ENCODE assay signal across 28 mouse cellular contexts in genomic region chr9:123274674-123275073, GRCm38 (mm10). TPM values are rescaled to one million over a fixed set of nuclear protein-coding genes. Genes with fewer than 3 reads are reported as not detected.
DNase-seq lines count a peak whose midpoint lies in the region; ATAC-seq and TF ChIP-seq lines count a peak whose summit lies in the region.
"Had no signal": no experiment of that assay in that cellular context is flagged by ENCODE, and none has a peak within 500 bp of the region (broad histone marks: within the 10 kb centered on the region; RNA-seq: fewer than 3 reads in every experiment).

No protein-coding gene starts in this region.

- TF ChIP-seq RAD21 in MEL (IDR thresholded peaks at IDR 0.05; ENCODE audit: low read depth, low read length), result no peak

- TF ChIP-seq POLR2A in MEL (IDR thresholded peaks at IDR 0.05; ENCODE audit: control insufficient read depth in 1 of 2, insufficient read depth in 1 of 2, low read depth in 1 of 2, low read length in 2 of 2, poor library complexity in 1 of 2), result no peak

- no peaks in the 10 kb centered on the region for H3K36me3 ChIP-seq in liver, embryonic 11.5 days (ENCODE audit: control insufficient read depth, insufficient read depth, low read length)
- peaks cover 0 to 65% of the 10 kb centered on the region in 2 experiments; a peak in 2 of 4 replicates for H3K36me3 ChIP-seq in MEL (ENCODE audit: control insufficient read depth in 1 of 2, insufficient read depth in 2 of 2, low read length in 2 of 2)
- no peaks in the 10 kb centered on the region for H3K36me3 ChIP-seq in forebrain, embryonic 11.5 days (ENCODE audit: control insufficient read depth, insufficient read depth, low read length)
- H3K36me3 ChIP-seq: forebrain, embryonic 10.5 days; heart, embryonic 10.5 days; heart, embryonic 13.5 days had no signal

- no peaks in the 10 kb centered on the region for H3K79me2 ChIP-seq in MEL (ENCODE audit: control insufficient read depth, insufficient read depth, low read length, poor library complexity)

- H3K27me3 ChIP-seq in liver, embryonic 11.5 days (replicated peaks; ENCODE audit: control insufficient read depth, insufficient read depth, low read length), result no peaks in the 10 kb centered on the region
- no peaks in the 10 kb centered on the region for H3K27me3 ChIP-seq in MEL (ENCODE audit: control insufficient read depth in 1 of 2, insufficient read depth in 2 of 2, low read length in 2 of 2)
- H3K27me3 ChIP-seq in forebrain, embryonic 11.5 days (ENCODE audit: control insufficient read depth, insufficient read depth, low read length), result no peaks in the 10 kb centered on the region
- H3K27me3 ChIP-seq: heart, embryonic 13.5 days had no signal

- H3K9ac ChIP-seq in liver, embryonic 11.5 days (ENCODE audit: low read depth, low read length), result no peak overlapping the region
- no peak overlapping the region for H3K9ac ChIP-seq in MEL (ENCODE audit: control insufficient read depth, low read depth, low read length, poor library complexity, severe bottlenecking)
- no peak overlapping the region for H3K9ac ChIP-seq in forebrain, embryonic 11.5 days (ENCODE audit: low read length)
- H3K9ac ChIP-seq: forebrain, postnatal 0 days; heart, embryonic 13.5 days; hindbrain, embryonic 14.5 days had no signal

- TF ChIP-seq EP300 in MEL (IDR thresholded peaks at IDR 0.05; ENCODE audit: low read depth in 1 of 2, low read length in 2 of 2), result no peak

- H3K4me2 ChIP-seq in liver, embryonic 11.5 days, result no peak overlapping the region
- no peak overlapping the region for H3K4me2 ChIP-seq in forebrain, embryonic 11.5 days (ENCODE audit: low read depth, low read length, severe bottlenecking)
- H3K4me2 ChIP-seq: heart, embryonic 13.5 days; hindbrain, embryonic 14.5 days had no signal

- peaks cover 7% of the 10 kb centered on the region; the same call in 1 of the 2 replicates for H3K4me1 ChIP-seq in liver, embryonic 11.5 days (replicated peaks; ENCODE audit: control insufficient read depth, insufficient read depth, low read length)
- H3K4me1 ChIP-seq in MEL (ENCODE audit: control insufficient read depth in 1 of 2, insufficient read depth in 2 of 2, low read length in 2 of 2), result peaks cover 20 to 59% of the 10 kb centered on the region in 2 experiments
- no peaks in the 10 kb centered on the region for H3K4me1 ChIP-seq in forebrain, embryonic 11.5 days (replicated peaks; ENCODE audit: control insufficient read depth, insufficient read depth, low read length)
- H3K4me1 ChIP-seq: forebrain, embryonic 10.5 days; heart, embryonic 13.5 days had no signal

- 29% methylated on average over 5 of the region's 5 CpGs for WGBS in liver, embryonic 11.5 days
- 83% methylated on average over 5 of the region's 5 CpGs for WGBS in forebrain, embryonic 11.5 days

- 0 out of 2 replicates have a peak, but pooled peaks have one; percentile 44 for ATAC-seq in liver, embryonic 11.5 days (replicated peaks; ENCODE audit: low FRiP score)
- 0 out of 2 replicates have a peak, but pooled peaks have one; percentile 8 for ATAC-seq in common myeloid progenitor, adult 5-6 weeks (replicated peaks; ENCODE audit: low read depth, poor library complexity, severe bottlenecking)
- no peak for ATAC-seq in forebrain, embryonic 11.5 days (replicated peaks; ENCODE audit: low FRiP score)
- ATAC-seq: activated CD4-positive, CD25-positive, alpha-beta regulatory T cell, adult 4 months; CD4-positive, CD25-positive, alpha-beta regulatory T cell, adult 4 months; forebrain, embryonic 14.5 days; forebrain, postnatal 0 days; hindbrain, postnatal 0 days had no signal

- no peak overlapping the region for H3K4me3 ChIP-seq in liver, embryonic 11.5 days (ENCODE audit: low read depth, low read length)
- H3K4me3 ChIP-seq in MEL (ENCODE audit: control insufficient read depth in 1 of 2, insufficient read depth in 1 of 2, low read depth in 2 of 2, low read length in 2 of 2), result no peak overlapping the region
- no peak overlapping the region for H3K4me3 ChIP-seq in forebrain, embryonic 11.5 days (ENCODE audit: low read depth, low read length)
- H3K4me3 ChIP-seq: forebrain, embryonic 10.5 days; gastrocnemius, adult 2 months; heart, embryonic 10.5 days; heart, embryonic 13.5 days had no signal

- no peaks in the 10 kb centered on the region for H3K9me3 ChIP-seq in liver, embryonic 11.5 days (ENCODE audit: control insufficient read depth, low read length)
- H3K9me3 ChIP-seq in MEL (replicated peaks; ENCODE audit: insufficient read depth, low read length), result no peaks in the 10 kb centered on the region
- H3K9me3 ChIP-seq in forebrain, embryonic 11.5 days (ENCODE audit: control insufficient read depth, low read length), result no peaks in the 10 kb centered on the region
- H3K9me3 ChIP-seq: forebrain, embryonic 10.5 days; heart, embryonic 10.5 days; heart, embryonic 13.5 days had no signal

- no peak for TF ChIP-seq CTCF in MEL (IDR thresholded peaks at IDR 0.05 in 2 of 3, conservative IDR thresholded peaks at IDR 0.05 in 1 of 3; ENCODE audit: control insufficient read depth in 1 of 3, insufficient read depth in 1 of 3, low read depth in 2 of 3, low read length in 3 of 3, poor library complexity in 1 of 3, severe bottlenecking in 1 of 3)

- DNase-seq in liver, embryonic 11.5 days (ENCODE audit: low spot score), result no peak
- DNase-seq in liver (no peak), MEL (ENCODE audit: low read depth, low spot score) (no peak)
- DNase-seq in forebrain, embryonic 11.5 days (ENCODE audit: low spot score), result no peak
- no peak for DNase-seq in kidney, adult 11 months
- DNase-seq: adrenal gland, adult 8-10 months; adrenal gland, postnatal 25 days; cerebellum, adult 11-12 months; cerebellum, adult 8-10 months; cerebellum, postnatal 10 days; cerebellum, postnatal 36 days; forebrain, postnatal 0 days; gastrocnemius, adult 2 months; gastrocnemius, postnatal 14 days; heart, adult 18-20 months; heart, postnatal 14 days; heart, postnatal 4 days had no signal

- no peak overlapping the region for H3K27ac ChIP-seq in liver, embryonic 11.5 days (ENCODE audit: low read depth, low read length)
- H3K27ac ChIP-seq in MEL (ENCODE audit: control insufficient read depth, low read depth, low read length), result peak overlapping the region; percentile 56; the same call in 1 of the 2 replicates
- H3K27ac ChIP-seq in forebrain, embryonic 11.5 days (ENCODE audit: low read depth, low read length), result no peak overlapping the region
- H3K27ac ChIP-seq: forebrain, embryonic 10.5 days; gastrocnemius, adult 2 months; heart, embryonic 10.5 days; heart, embryonic 13.5 days; hindbrain, embryonic 14.5 days; hindbrain, postnatal 0 days had no signal

TF ChIP-seq in MEL, 35 proteins besides CTCF, POLR2A, EP300 and RAD21:
- no peak for TF ChIP-seq JUND (IDR thresholded peaks at IDR 0.05; ENCODE audit: low read depth, low read length)
- TF ChIP-seq GABPA (IDR thresholded peaks at IDR 0.05; ENCODE audit: low read depth, low read length), result no peak
- TF ChIP-seq TAL1 (IDR thresholded peaks at IDR 0.05; ENCODE audit: low read length), result no peak

RNA-seq across cellular contexts. Expression of gene Tmem158, which starts 14.1 kb away (rescaled TPM):
- 7.2 and 9.8 TPM in 2 replicates for polyA plus RNA-seq in liver, embryonic 11.5 days (2014; fragmentation: Nextera tagmentation; extraction: Ambion mirVana)
- total RNA-seq in MEL (2012; rRNA removed), result 5.0 and 5.1 TPM in 2 replicates
- polyA plus RNA-seq in MEL (2012; ENCODE audit: insufficient read depth in 1 of 2, insufficient read length in 2 of 2, low read depth in 1 of 2, low replicate concordance in 2 of 2, missing spikeins in 1 of 2), result 10 to 100 TPM in 1 of 2 experiments, not detected in 1; 10.1 TPM
- total RNA-seq in common myeloid progenitor, adult 5-6 weeks (2017), result 1.6 and 1.8 TPM in 2 replicates
- 4.8 and 6.4 TPM in 2 replicates for polyA plus RNA-seq in forebrain, embryonic 11.5 days (2014; fragmentation: Nextera tagmentation; extraction: Ambion mirVana)

RNA-seq across cellular contexts. Expression of gene Cdcp1, which starts 58.8 kb away (rescaled TPM):
- polyA plus RNA-seq in liver, embryonic 11.5 days (2014; fragmentation: Nextera tagmentation; extraction: Ambion mirVana), result 0.59 and 0.83 TPM in 2 replicates
- not detected in 2 replicates for total RNA-seq in MEL (2012; rRNA removed)
- polyA plus RNA-seq in MEL (2012; ENCODE audit: insufficient read depth in 1 of 2, insufficient read length in 2 of 2, low read depth in 1 of 2, low replicate concordance in 2 of 2, missing spikeins in 1 of 2), result not detected
- 0.27 and 0.39 TPM in 2 replicates for total RNA-seq in common myeloid progenitor, adult 5-6 weeks (2017)
- polyA plus RNA-seq in forebrain, embryonic 11.5 days (2014; fragmentation: Nextera tagmentation; extraction: Ambion mirVana), result 0.41 and 0.63 TPM in 2 replicates
- total RNA-seq: gastrocnemius, adult 2 months; gastrocnemius, postnatal 14 days; gastrocnemius, postnatal 4 days had no signal
- polyA plus RNA-seq: C2C12 had no signal
